Mouse (Mus musculus) heart, adult 2 months (tissue): Measurements from ENCODE around the gene Elmsan1.

Experiments
- CTCF ChIP-seq: fragments of 200-600 bp; IDR thresholded peaks from 2 replicates; pipeline ENCODE4 v1.8.1; 2022; ENCODE audit warnings: antibody characterized with exemption, mild to moderate bottlenecking, moderate library complexity
- POLR2A ChIP-seq: fragments of 200-500 bp; IDR thresholded peaks from 2 replicates; pipeline ENCODE4 v1.6.1; 2011; ENCODE audit warnings: mild to moderate bottlenecking, low read depth, low read length, control low read depth; ENCODE audit not compliant: insufficient read depth

DNA sequence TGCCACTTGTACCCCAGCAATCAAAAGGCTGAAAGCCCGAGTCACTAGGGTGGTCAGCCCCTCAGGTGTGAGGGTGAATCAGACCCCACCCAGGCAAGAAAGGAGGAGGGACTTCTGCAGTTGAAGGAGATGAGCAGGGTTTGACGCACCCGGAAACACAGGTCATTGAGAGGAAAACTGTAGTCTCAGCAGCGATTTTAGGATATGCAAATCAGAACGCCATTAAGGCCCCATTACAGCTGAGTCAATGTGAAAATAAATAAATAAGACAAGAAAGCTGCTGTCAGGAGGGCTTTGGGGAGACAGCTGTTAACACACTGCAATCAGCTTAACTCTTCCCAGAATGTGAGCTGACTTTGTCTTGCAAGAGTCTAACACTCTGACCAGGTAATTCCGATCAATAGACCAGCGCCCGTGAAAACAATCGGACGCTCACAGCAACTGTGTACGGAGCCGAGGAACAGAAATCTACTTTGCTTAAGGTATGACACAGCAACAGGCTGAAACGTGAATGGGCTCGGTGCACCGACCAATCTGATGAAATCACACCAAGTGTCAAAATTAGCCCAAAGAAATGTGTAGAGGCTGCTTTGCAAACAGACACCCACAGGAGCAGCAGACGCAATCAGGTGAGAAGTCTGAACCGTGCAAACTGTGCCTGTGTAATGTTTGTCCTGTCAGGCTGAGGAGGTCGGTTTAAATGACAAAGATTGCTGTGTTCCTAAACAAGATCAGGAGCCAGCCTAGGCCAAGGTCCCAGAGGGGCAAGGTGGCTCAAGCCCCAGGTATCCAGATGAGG, 16.8 kb downstream of the Elmsan1 start:
- TF ChIP-seq CTCF (no peak), POLR2A (no peak)
